In genomic region chr10:89257457-89258381, GRCm38 (mm10) we compare ENCODE assay signal across 8 mouse cellular contexts.
DNase-seq lines count a peak whose midpoint lies in the region; ATAC-seq and TF ChIP-seq lines count a peak whose summit lies in the region.

No protein-coding gene starts in this region.

- peak overlapping the region; percentile 81 for H3K4me2 ChIP-seq in forebrain, embryonic 12.5 days
- peak overlapping the region; percentile 58 for H3K4me2 ChIP-seq in intestine, embryonic 14.5 days (ENCODE audit: low read length)
- H3K4me2 ChIP-seq in midbrain, embryonic 12.5 days (replicated peaks), result peak overlapping the region; percentile 64

- H3K27ac ChIP-seq in gastrocnemius, adult 2 months, result no peak overlapping the region
- H3K27ac ChIP-seq in forebrain, embryonic 12.5 days, result peak overlapping the region; percentile 65; the same call in 1 of the 2 replicates
- H3K27ac ChIP-seq in intestine, embryonic 14.5 days (ENCODE audit: low read depth), result no peak overlapping the region
- H3K27ac ChIP-seq in midbrain, embryonic 12.5 days (replicated peaks), result peak overlapping the region; percentile 53

- DNase-seq in gastrocnemius, adult 2 months, result no peak
- no peak for DNase-seq in gastrocnemius, postnatal 4 days (ENCODE audit: low spot score in 2 of 2)
- peak; percentile 5 for DNase-seq in adrenal gland, postnatal 25 days
- peak; percentile 69 for DNase-seq in intestine, embryonic 14.5 days (ENCODE audit: low spot score)
- DNase-seq in natural killer cell, adult 2 months (ENCODE audit: low spot score in 2 of 2), result no peak
- no peak for DNase-seq in gastrocnemius, adult 18-20 months (ENCODE audit: low spot score)

- H3K4me1 ChIP-seq in forebrain, embryonic 12.5 days, result peaks cover 15% of the 10 kb centered on the region
- H3K4me1 ChIP-seq in intestine, embryonic 14.5 days (replicated peaks; ENCODE audit: control insufficient read depth, insufficient read depth, low read length), result peaks cover 5% of the 10 kb centered on the region; the same call in 1 of the 2 replicates
- H3K4me1 ChIP-seq in midbrain, embryonic 12.5 days, result peaks cover 12% of the 10 kb centered on the region

- no peaks in the 10 kb centered on the region for H3K9me3 ChIP-seq in forebrain, embryonic 12.5 days
- no peaks in the 10 kb centered on the region for H3K9me3 ChIP-seq in intestine, embryonic 14.5 days (ENCODE audit: control insufficient read depth, low read length)
- H3K9me3 ChIP-seq in midbrain, embryonic 12.5 days, result no peaks in the 10 kb centered on the region

- H3K36me3 ChIP-seq in forebrain, embryonic 12.5 days (replicated peaks), result no peaks in the 10 kb centered on the region
- no peaks in the 10 kb centered on the region for H3K36me3 ChIP-seq in intestine, embryonic 14.5 days (ENCODE audit: control insufficient read depth, insufficient read depth, low read length)
- H3K36me3 ChIP-seq in midbrain, embryonic 12.5 days, result no peaks in the 10 kb centered on the region

- TF ChIP-seq CTCF in gastrocnemius, adult 2 months (IDR thresholded peaks at IDR 0.05), result no peak

- WGBS in forebrain, embryonic 12.5 days, result 5% methylated on average over 16 of the region's 16 CpGs
- WGBS in intestine, embryonic 14.5 days, result 2% methylated on average over 16 of the region's 16 CpGs
- WGBS in midbrain, embryonic 12.5 days, result 4% methylated on average over 16 of the region's 16 CpGs

- 0 out of 2 replicates have a peak, but pooled peaks cover 10% of the 10 kb centered on the region for H3K27me3 ChIP-seq in forebrain, embryonic 12.5 days
- no peaks in the 10 kb centered on the region for H3K27me3 ChIP-seq in intestine, embryonic 14.5 days (replicated peaks; ENCODE audit: control insufficient read depth, insufficient read depth, low read length)
- H3K27me3 ChIP-seq in midbrain, embryonic 12.5 days, result peaks cover 12% of the 10 kb centered on the region; the same call in 1 of the 2 replicates

- peak overlapping the region; percentile 65 for H3K9ac ChIP-seq in forebrain, embryonic 12.5 days
- H3K9ac ChIP-seq in intestine, embryonic 14.5 days (ENCODE audit: low read length), result peak overlapping the region; percentile 32; the same call in 1 of the 2 replicates
- H3K9ac ChIP-seq in midbrain, embryonic 12.5 days (replicated peaks), result peak overlapping the region; percentile 60

- peak overlapping the region; percentile 19 for H3K4me3 ChIP-seq in gastrocnemius, adult 2 months
- H3K4me3 ChIP-seq in forebrain, embryonic 12.5 days (replicated peaks), result peak overlapping the region; percentile 49
- peak overlapping the region; percentile 31 for H3K4me3 ChIP-seq in intestine, embryonic 14.5 days (ENCODE audit: low read depth, low read length)
- peak overlapping the region; percentile 48 for H3K4me3 ChIP-seq in midbrain, embryonic 12.5 days

- intact Hi-C loops in gastrocnemius, adult 2 months (cut with DNase I), result no loop called here

- peak; percentile 68 for ATAC-seq in forebrain, embryonic 12.5 days (ENCODE audit: low FRiP score)
- ATAC-seq in intestine, embryonic 14.5 days (replicated peaks; ENCODE audit: low FRiP score, low TSS enrichment, low read depth), result 0 out of 2 replicates have a peak, but pooled peaks have one; percentile 19
- peak; percentile 78 for ATAC-seq in midbrain, embryonic 12.5 days (ENCODE audit: low FRiP score, low read depth)

Comparison
In these comparisons a context has a peak if more than half of its experiments do, and no peak if none do; other contexts are left out.
1. DNase-seq: peak in adrenal gland, postnatal 25 days (single experiment) and intestine, embryonic 14.5 days (single experiment); none in gastrocnemius, adult 2 months (single experiment), gastrocnemius, postnatal 4 days (0 of 2), natural killer cell, adult 2 months (0 of 2) and gastrocnemius, adult 18-20 months (single experiment).
2. H3K27ac ChIP-seq: peak in forebrain, embryonic 12.5 days (single experiment) and midbrain, embryonic 12.5 days (single experiment); none in gastrocnemius, adult 2 months (single experiment) and intestine, embryonic 14.5 days (single experiment).
3. ATAC-seq: peak in every context shown above with its lines; median percentile 78 in midbrain, embryonic 12.5 days; 68 in forebrain, embryonic 12.5 days; 19 in intestine, embryonic 14.5 days.
4. Peak in every context shown above with its lines, with median percentiles within 50 percentile points of each other: H3K4me3 ChIP-seq, H3K4me2 ChIP-seq and H3K9ac ChIP-seq.